Mouse (Mus musculus): ENCODE results near the gene Fam24b. TPM values are rescaled to one million over a fixed set of nuclear protein-coding genes. Genes with fewer than 3 reads are reported as not detected.

Fam24b gene
- not detected in 2 replicates for polyA plus RNA-seq (2015; fragmentation: Nextera tagmentation; extraction: Ambion mirVana)

DNA sequence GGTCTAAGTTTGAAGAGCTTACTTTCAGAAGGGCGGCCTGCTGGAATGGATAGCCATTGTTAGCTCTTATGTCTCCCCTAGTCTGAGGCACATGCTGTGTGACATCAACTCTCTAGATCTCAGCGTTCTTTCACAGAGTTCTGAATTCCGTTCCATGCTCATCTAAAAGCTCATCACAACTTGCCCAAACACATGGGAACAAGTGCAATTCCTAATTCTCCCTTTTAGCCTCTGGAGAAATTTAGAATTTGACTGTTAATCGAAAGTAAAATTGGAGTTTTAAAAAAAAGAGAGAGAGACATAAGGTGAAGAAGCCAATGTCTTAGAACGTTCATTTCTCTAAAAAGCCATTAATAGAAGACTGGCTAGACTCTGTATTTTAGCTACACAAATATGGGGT lies at the start of gene Fam24b:
TSS of gene Fam24b (minus strand) at position 101 of the 400 bp plus-strand sequence.
- H3K27me3 ChIP-seq (ENCODE audit: control insufficient read depth, insufficient read depth, low read length), result no peaks in the 10 kb centered on the region
- H3K27ac ChIP-seq (ENCODE audit: low read length), result no peak within 1 kb of the TSS
- no peaks in the 10 kb centered on the region for H3K36me3 ChIP-seq (ENCODE audit: control insufficient read depth, insufficient read depth)
- no peak within 1 kb of the TSS for H3K9ac ChIP-seq (ENCODE audit: low read length)
- 89% methylated on average over 5 of the region's 5 CpGs for WGBS
- H3K4me3 ChIP-seq (ENCODE audit: low read length), result no peak within 1 kb of the TSS
- H3K4me2 ChIP-seq (ENCODE audit: low read depth, low read length), result no peak within 1 kb of the TSS
- 0 out of 2 replicates have a peak, but pooled peaks cover 3% of the 10 kb centered on the region for H3K4me1 ChIP-seq (ENCODE audit: control insufficient read depth, insufficient read depth, low read length)
- H3K9me3 ChIP-seq (replicated peaks; ENCODE audit: control insufficient read depth, low read length), result no peaks in the 10 kb centered on the region
- no peak for ATAC-seq (replicated peaks; ENCODE audit: extremely low read depth, insufficient read depth, low FRiP score)

- Histone ChIP-seq H3K9me3 (replicated peaks; ENCODE audit: control insufficient read depth, low read length) (no peaks in the 10 kb centered on the region), H3K27me3 (ENCODE audit: control insufficient read depth, insufficient read depth, low read length) (no peaks in the 10 kb centered on the region), H3K27ac (ENCODE audit: low read length) (peak overlapping the region; percentile 99), H3K9ac (ENCODE audit: low read length) (peak overlapping the region; percentile 95), H3K4me3 (ENCODE audit: low read length) (peak overlapping the region; percentile 86), H3K36me3 (ENCODE audit: control insufficient read depth, insufficient read depth) (0 out of 2 replicates have a peak, but pooled peaks cover 2% of the 10 kb centered on the region), H3K4me1 (ENCODE audit: control insufficient read depth, insufficient read depth, low read length) (peaks cover 9% of the 10 kb centered on the region), H3K4me2 (ENCODE audit: low read depth, low read length) (peak overlapping the region; percentile 78)
- 63% methylated on average over 9 of the region's 9 CpGs for WGBS
- no peak for ATAC-seq (replicated peaks; ENCODE audit: extremely low read depth, insufficient read depth, low FRiP score)
These were observed 42.8 kb upstream of the Fam24b start for GRCm38 (mm10) chr7:131371880-131372651.

DNA sequence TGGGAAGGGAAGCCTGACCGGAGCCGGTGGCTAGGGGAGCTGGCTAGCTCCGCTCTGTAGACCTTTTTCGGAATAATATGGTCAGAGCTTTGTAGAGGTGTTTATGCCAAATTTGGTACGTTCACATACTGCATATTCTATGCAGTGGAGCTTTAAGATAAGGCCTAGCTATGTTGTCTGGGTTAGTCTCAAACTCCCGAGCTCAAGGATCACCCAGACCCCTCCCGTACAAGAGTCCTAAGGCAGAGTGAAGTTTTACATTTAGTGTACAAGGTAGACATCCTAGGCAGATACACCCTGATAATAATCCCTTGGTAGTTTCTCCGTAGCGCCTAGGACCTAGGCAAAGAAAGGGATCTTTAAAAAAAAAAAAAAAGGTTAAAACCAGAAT lies 42.1 kb upstream of the Fam24b start:
- ATAC-seq (replicated peaks; ENCODE audit: extremely low read depth, insufficient read depth, low FRiP score), result peak; percentile 35
- 0 out of 2 replicates have a peak, but pooled peaks cover 2% of the 10 kb centered on the region for H3K36me3 ChIP-seq (ENCODE audit: control insufficient read depth, insufficient read depth)
- H3K27me3 ChIP-seq (ENCODE audit: control insufficient read depth, insufficient read depth, low read length), result no peaks in the 10 kb centered on the region
- H3K27ac ChIP-seq (ENCODE audit: low read length), result peak overlapping the region; percentile 99
- peak overlapping the region; percentile 86 for H3K4me3 ChIP-seq (ENCODE audit: low read length)
- no peaks in the 10 kb centered on the region for H3K9me3 ChIP-seq (replicated peaks; ENCODE audit: control insufficient read depth, low read length)
- peaks cover 9% of the 10 kb centered on the region for H3K4me1 ChIP-seq (ENCODE audit: control insufficient read depth, insufficient read depth, low read length)
- peak overlapping the region; percentile 95 for H3K9ac ChIP-seq (ENCODE audit: low read length)
- H3K4me2 ChIP-seq (ENCODE audit: low read depth, low read length), result peak overlapping the region; percentile 78
- 5% methylated on average over 9 of the region's 9 CpGs for WGBS

DNA sequence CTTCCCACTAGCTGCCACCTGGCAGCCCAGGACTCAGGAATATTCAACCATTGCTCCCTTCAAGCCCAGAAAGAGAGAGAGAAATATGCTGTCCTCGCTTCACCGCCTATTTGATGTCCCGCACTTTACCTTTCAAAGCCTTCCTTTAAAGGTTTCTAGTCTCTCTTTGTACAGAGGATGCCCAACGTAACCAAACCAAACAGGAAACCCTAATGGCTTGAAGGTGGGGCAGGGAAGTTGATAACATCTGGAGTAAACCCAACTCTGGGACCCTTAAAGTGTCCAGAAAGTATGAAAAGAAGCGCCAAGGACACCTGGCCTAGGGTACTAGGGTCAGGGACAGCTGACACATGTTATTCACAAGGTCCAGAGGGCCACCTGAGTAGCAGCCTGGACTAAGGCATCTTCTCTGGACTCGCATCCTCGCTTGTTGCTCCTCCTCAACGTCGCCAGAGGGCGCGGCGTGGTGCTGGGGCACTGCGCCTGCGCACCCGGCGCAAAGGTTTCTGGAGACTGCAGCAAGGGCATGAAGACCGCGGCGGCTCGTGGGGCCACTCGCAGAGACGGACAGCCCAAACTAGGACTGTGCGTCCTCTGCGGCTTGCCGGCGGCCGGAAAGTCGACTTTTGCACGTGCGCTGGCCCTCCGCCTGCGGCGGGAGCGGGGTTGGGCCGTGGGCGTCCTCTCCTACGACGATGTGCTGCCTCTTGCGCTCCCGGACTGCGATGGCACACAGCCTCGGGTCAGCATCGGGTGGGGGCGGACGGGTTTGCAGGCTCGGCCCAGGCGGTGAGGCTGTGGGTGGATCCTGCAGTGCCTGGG lies 41.5 kb upstream of the Fam24b start, which contains the start of gene Pstk:
TSS of gene Pstk (plus strand) at position 494 of the 822 bp plus-strand sequence.
- WGBS, result 4% methylated on average over 47 of the region's 47 CpGs
- ATAC-seq (replicated peaks; ENCODE audit: extremely low read depth, insufficient read depth, low FRiP score), result peak; percentile 96
- H3K27ac ChIP-seq (ENCODE audit: low read length), result peak within 1 kb of the TSS; percentile 99
- peak within 1 kb of the TSS; percentile 86 for H3K4me3 ChIP-seq (ENCODE audit: low read length)
- H3K4me1 ChIP-seq (ENCODE audit: control insufficient read depth, insufficient read depth, low read length), result peaks cover 9% of the 10 kb centered on the region
- no peaks in the 10 kb centered on the region for H3K27me3 ChIP-seq (ENCODE audit: control insufficient read depth, insufficient read depth, low read length)
- peak within 1 kb of the TSS; percentile 78 for H3K4me2 ChIP-seq (ENCODE audit: low read depth, low read length)
- peak within 1 kb of the TSS; percentile 95 for H3K9ac ChIP-seq (ENCODE audit: low read length)
- H3K36me3 ChIP-seq (ENCODE audit: control insufficient read depth, insufficient read depth), result 0 out of 2 replicates have a peak, but pooled peaks cover 2% of the 10 kb centered on the region
- no peaks in the 10 kb centered on the region for H3K9me3 ChIP-seq (replicated peaks; ENCODE audit: control insufficient read depth, low read length)

DNA sequence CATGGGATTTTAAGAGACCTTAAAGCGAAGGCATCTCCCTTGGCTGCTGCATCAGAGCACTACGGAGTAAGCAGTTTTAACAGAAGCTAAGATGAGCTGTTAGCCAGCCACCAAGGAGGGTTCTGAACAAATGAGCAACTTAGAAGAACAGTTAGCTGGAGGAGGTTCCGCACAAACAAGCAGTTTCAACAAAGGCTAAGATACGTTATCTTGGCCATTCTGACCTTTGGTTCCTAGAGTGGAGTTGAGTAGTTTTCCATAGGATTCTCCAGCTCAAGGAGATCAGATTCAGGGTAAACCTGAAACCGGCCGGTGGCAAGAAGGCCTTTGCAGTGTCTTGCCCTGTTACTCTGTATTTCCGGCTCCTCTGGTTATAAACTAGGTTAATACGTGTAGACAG lies 34.8 kb upstream of the Fam24b start:
- 88% methylated on average over 8 of the region's 8 CpGs for WGBS
- Histone ChIP-seq H3K27ac (ENCODE audit: low read length) (no peak overlapping the region), H3K4me2 (ENCODE audit: low read depth, low read length) (no peak overlapping the region), H3K9me3 (replicated peaks; ENCODE audit: control insufficient read depth, low read length) (no peaks in the 10 kb centered on the region), H3K4me3 (ENCODE audit: low read length) (no peak overlapping the region), H3K27me3 (ENCODE audit: control insufficient read depth, insufficient read depth, low read length) (no peaks in the 10 kb centered on the region), H3K9ac (ENCODE audit: low read length) (no peak overlapping the region), H3K4me1 (ENCODE audit: control insufficient read depth, insufficient read depth, low read length) (peaks cover 14% of the 10 kb centered on the region), H3K36me3 (ENCODE audit: control insufficient read depth, insufficient read depth) (no peaks in the 10 kb centered on the region)
- ATAC-seq (replicated peaks; ENCODE audit: extremely low read depth, insufficient read depth, low FRiP score), result no peak

DNA sequence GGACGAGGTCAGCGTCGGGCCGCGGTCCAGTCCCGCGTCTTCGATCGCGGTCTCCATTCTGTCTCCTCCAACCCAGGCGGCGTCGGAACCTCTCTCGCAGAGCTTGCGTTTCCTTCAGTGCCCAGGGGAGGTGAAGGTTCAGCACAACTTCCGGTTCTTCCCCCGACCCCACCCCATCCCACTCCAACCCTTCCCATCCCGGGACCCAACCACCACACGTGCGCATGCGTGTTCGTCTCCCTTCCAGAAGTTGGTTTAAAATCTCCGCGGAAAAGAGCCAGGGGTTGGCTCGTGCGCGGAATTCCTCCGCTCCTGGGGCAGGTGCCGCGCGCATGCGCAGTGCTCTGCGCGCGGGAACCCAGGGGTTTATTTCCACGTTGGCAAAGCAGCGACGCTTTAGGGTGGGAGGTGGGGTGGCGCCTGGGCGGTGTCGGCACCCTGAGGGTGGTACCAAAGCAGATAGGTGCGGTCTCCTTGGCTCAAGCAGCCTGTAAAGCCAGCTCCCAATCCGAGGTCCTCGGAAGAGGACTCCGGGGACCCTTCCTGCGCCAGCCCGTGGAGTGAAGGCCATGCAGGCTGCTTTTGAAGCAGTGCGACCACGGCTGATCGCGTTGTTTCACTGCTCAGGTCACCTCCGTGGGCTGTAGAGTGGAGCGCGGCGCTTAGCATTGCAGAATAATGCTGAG lies 33.4 kb upstream of the Fam24b start, which contains the start of gene 2310057M21Rik:
TSS of gene 2310057M21Rik (minus strand) at position 145 of the 686 bp plus-strand sequence.
- peak within 1 kb of the TSS; percentile 94 for H3K27ac ChIP-seq (ENCODE audit: low read length)
- under 1% methylated on average over 55 of the region's 55 CpGs for WGBS
- peak within 1 kb of the TSS; percentile 85 for H3K4me2 ChIP-seq (ENCODE audit: low read depth, low read length)

GRCm38 (mm10) chr7:131362269-131362614 lies 32.9 kb upstream of the Fam24b start:
- peak; percentile 76 for ATAC-seq (replicated peaks; ENCODE audit: extremely low read depth, insufficient read depth, low FRiP score)
- H3K9me3 ChIP-seq (replicated peaks; ENCODE audit: control insufficient read depth, low read length), result no peaks in the 10 kb centered on the region
- WGBS, result under 1% methylated on average over 35 of the region's 35 CpGs

More for the DNA sequence above, 33.4 kb upstream of the Fam24b start, which contains the start of gene 2310057M21Rik:
- Histone ChIP-seq H3K36me3 (ENCODE audit: control insufficient read depth, insufficient read depth) (peaks cover 3% of the 10 kb centered on the region; the same call in 1 of the 2 replicates), H3K9me3 (replicated peaks; ENCODE audit: control insufficient read depth, low read length) (no peaks in the 10 kb centered on the region), H3K9ac (ENCODE audit: low read length) (peak within 1 kb of the TSS; percentile 87), H3K4me1 (ENCODE audit: control insufficient read depth, insufficient read depth, low read length) (peaks cover 14% of the 10 kb centered on the region), H3K4me3 (ENCODE audit: low read length) (peak within 1 kb of the TSS; percentile 73), H3K27me3 (ENCODE audit: control insufficient read depth, insufficient read depth, low read length) (no peaks in the 10 kb centered on the region)
- ATAC-seq (replicated peaks; ENCODE audit: extremely low read depth, insufficient read depth, low FRiP score), result peak; percentile 97

GRCm38 (mm10) chr7:131356105-131356504 lies 26.8 kb upstream of the Fam24b start:
- no peak overlapping the region for H3K27ac ChIP-seq (ENCODE audit: low read length)
- H3K27me3 ChIP-seq (ENCODE audit: control insufficient read depth, insufficient read depth, low read length), result no peaks in the 10 kb centered on the region
- H3K4me2 ChIP-seq (ENCODE audit: low read depth, low read length), result no peak overlapping the region
- 96% methylated on average over 13 of the region's 13 CpGs for WGBS
- no peak for ATAC-seq (replicated peaks; ENCODE audit: extremely low read depth, insufficient read depth, low FRiP score)
- H3K4me1 ChIP-seq (ENCODE audit: control insufficient read depth, insufficient read depth, low read length), result peaks cover 3% of the 10 kb centered on the region; the same call in 1 of the 2 replicates
- no peaks in the 10 kb centered on the region for H3K9me3 ChIP-seq (replicated peaks; ENCODE audit: control insufficient read depth, low read length)
- no peak overlapping the region for H3K4me3 ChIP-seq (ENCODE audit: low read length)
- no peak overlapping the region for H3K9ac ChIP-seq (ENCODE audit: low read length)
- H3K36me3 ChIP-seq (ENCODE audit: control insufficient read depth, insufficient read depth), result peaks cover 33% of the 10 kb centered on the region

More at GRCm38 (mm10) chr7:131362269-131362614, 32.9 kb upstream of the Fam24b start:
- Histone ChIP-seq H3K36me3 (ENCODE audit: control insufficient read depth, insufficient read depth) (peaks cover 6% of the 10 kb centered on the region; the same call in 1 of the 2 replicates), H3K27ac (ENCODE audit: low read length) (peak overlapping the region; percentile 79), H3K27me3 (ENCODE audit: control insufficient read depth, insufficient read depth, low read length) (no peaks in the 10 kb centered on the region), H3K9ac (ENCODE audit: low read length) (peak overlapping the region; percentile 87), H3K4me2 (ENCODE audit: low read depth, low read length) (peak overlapping the region; percentile 78), H3K4me1 (ENCODE audit: control insufficient read depth, insufficient read depth, low read length) (peaks cover 14% of the 10 kb centered on the region), H3K4me3 (ENCODE audit: low read length) (peak overlapping the region; percentile 73)
